Mouse (Mus musculus) CH12F3 (cell line): ENCODE measurements at regions not wholly inside any gene's neighbourhood (a gene's known extent, or its start where the extent isn't known, plus 50 kb on each side); places are given as distances from the start of the nearest gene placed in this dataset.

Experiments
- in situ Hi-C: fragments of 300-500 bp; cut with MboI; formaldehyde crosslinking; loops from 2 replicates; pipeline ENCODE4 v1.14.3; 2020; ENCODE audit warnings: low sequenced_read_pairs

DNA sequence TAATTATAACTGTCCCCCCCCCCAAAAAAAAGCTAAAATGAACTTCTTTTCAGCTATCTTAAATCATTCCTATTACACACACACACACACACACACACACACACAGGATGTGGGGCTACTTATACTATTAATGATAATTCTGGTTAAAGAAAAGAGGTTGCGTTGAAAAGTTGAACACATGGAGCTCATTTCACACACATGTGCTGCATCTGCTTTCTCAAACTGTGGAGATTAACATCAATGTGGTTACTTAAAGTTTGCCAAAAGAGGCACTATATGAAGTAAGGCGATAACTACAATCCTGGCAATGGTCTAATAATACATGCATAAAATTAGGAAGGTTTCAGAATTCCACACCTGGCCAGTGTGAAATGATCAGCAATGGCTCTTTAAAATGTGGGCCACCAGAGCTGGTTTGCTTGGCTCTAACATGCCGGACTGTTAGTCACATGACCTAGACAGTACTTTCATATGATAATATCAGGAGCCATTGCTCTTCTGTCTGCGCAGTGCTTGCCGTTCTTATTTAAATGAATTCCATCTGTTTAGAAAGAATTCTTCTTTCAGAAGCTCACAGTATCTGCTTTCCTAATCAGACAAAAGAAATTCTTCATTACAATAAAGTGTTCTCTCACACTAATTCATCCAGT, 598.4 kb upstream of the Fam92a start:
- in situ Hi-C loops, result no loop called here

DNA sequence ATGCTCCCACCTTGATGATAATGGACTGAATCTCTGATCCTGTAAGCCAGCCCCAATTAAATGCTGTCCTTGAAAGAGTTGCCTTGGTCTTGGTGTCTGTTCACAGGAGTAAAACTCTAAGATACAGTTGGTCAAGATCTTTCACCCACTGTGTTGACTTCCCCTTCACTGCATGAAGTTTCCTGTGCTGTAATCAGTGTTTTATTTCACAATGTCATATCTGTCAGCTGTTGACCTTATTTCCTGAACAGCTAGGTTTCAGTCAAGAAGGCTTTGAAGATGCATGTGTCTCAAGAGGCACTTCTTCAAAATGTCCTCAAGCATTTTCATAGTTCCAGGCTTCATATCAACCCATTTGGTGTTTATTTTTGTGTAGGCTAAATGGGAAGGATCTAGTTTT, 597.3 kb upstream of the Fam92a start:
- in situ Hi-C loops, result no loop called here

DNA sequence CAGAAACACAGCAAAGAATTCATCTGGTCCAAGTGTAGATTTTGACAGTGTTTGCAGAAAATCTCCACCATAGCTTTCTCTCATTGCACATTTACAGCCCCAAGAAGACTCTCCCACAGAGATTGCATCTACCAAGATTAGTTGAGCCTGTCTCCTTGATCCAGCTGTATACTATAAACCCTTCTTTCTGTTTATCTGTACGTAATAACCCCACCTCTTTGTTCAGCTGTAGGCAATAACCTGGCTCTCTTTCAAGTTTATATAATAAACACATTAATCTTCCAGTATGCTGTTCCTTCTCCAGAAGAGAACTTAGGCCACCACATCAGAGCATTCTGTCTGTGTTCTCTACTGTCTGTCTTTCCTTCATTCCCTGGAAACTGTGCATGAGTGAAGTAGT, 594.9 kb upstream of the Fam92a start:
- in situ Hi-C loops, result no loop called here

GRCm38 (mm10) chr4:12750817-12751216, 579.0 kb upstream of the Fam92a start:
- in situ Hi-C loops, result no loop called here

- in situ Hi-C loops, result no loop called here
Measured at GRCm38 (mm10) chr4:12749874-12750273, 578.1 kb upstream of the Fam92a start.

DNA sequence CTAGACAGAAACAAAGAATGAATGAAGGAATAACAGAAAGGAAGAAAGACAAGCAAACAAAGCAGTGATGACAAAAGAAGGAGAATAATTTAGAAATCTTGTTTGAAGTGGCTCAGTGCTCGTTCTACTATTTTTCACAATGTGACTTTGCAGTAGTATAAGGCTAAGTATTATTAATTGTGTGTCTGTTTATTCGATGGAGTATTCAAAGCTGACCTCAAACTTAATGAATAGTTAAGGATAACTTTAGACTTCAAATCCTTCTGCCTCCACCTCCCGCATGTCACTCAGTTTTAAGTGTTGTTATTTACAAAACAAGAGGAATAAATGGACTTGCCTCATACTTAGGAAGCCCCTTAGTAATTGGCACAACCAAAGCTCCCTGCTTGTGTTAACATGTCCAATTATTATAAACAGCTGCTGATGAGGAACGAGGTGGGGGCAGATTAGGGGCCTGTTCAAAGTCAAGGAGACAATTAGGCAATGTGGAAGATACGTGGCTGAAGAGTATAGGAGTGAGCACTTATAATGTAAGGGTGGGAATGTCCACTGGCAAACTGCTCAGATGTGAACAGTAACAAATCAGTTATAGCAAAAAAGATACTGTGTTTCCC, 572.0 kb upstream of the Fam92a start:
- in situ Hi-C loops, result no loop called here

- in situ Hi-C loops, result no loop called here
Measured at GRCm38 (mm10) chr4:12736411-12736810, 564.6 kb upstream of the Fam92a start.

DNA sequence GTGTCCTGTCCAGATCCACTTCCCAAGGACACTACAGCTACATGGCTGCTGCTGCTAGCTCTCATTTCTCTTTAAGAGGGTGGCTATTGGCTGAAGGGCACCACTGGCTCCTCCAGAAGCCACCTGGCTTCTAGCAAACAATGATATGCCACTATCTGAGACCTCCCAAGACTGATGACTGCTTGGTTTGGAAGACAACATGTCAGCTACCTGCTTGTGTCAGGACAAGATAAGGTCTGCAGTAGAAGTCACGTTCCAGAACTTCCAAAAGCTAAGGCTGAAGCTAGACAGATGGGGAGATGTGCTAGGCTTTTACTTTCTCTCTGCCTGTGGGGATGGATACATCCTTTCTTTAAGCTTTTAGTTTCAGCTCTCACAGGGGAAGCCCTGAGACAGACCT, 528.4 kb upstream of the Fam92a start:
- in situ Hi-C loops, result no loop called here

DNA sequence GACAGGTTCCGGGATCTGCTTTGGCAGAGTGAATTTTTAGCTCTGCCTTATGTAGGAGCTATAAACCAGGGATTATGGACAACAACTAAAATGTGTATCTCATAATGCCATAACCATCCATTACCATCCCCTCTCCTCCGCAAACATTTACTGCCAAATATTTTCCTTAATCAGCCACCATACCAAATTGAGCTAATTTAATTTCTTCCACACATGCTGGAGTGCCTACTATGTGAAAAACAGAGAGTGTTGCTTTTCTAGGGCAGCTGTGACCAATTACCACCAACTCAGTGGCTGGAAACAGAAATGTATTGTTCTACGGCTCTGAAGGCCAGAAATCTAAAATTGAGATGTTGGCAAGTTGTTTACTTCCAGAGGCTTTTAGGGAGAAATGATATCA, 506.0 kb upstream of the Fam92a start:
- in situ Hi-C loops, result no loop called here

DNA sequence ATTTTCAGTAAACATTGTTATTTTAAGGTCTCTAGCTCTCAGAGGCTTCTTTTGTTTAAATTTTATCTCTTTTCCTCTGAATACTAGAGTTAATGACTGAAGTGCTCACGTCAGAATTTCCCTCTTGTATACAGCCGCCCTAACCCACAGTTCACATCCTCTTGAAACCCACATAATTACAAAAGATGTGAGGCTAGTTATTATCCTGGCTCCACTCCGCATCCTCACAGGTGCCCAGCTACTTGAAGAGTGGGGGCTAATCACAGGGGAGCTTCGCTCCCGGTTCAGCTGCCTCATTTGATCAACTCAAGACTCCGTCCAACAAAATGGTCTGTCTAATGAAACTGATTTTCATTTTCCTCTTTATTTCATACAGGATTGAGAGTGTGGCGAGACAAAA, 499.6 kb upstream of the Fam92a start:
- in situ Hi-C loops, result no loop called here

DNA sequence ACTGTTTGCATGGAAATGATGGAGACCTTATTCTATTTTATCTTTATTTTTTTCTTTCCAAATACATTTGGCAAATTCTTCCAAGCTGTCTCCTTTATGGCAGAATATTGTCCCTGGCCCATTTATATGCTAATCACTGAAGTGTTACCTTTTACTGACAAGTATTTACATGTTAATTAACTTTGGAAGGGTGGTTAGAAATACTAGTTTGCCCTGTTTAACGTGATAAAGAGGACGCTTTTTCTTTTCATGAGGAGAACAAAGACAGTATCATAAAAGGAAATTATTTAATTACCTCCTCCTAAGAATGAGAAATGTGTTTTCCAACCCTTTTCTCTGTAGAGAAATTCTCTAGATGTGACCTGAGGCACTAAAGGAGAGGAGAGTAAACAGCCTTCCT, 491.4 kb upstream of the Fam92a start:
- in situ Hi-C loops, result no loop called here

DNA sequence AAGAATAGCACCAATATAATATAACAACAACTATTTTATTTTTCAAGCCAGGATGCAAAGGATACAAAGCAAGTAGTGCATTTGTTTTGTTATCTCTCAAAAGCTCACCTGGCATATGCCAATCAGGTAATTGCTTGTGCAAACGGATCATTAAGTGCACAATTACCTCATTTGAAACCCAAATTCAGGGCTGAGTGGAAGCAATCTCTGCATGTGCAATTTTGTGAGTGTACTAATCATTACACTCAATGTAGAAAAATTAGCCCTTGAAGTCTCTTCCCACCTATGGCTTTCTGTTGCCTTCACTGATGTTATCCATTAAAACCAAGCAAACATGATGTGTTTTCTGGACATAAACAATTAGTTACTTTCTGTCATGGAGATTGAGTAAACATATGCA, 490.9 kb upstream of the Fam92a start:
- in situ Hi-C loops, result no loop called here

DNA sequence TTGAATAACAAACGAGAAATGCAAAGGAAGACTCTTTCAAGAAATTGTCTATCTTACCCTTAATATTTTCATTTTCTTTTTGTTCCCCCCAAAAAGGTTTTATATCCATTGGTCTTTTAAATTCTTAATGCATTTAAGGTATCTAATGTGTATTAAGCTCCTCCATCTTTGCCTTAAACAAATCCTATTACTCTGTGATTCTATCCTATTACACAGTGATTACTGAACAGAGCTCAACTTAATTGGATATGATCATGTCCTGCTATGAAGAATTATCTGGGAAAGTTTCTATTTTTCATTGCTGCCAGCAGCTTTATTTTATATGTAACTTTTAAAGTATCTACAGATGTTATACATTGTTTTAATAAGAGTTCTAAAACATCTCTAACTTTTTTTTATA, 487.3 kb upstream of the Fam92a start:
- in situ Hi-C loops, result no loop called here

- in situ Hi-C loops, result no loop called here
Measured at GRCm38 (mm10) chr4:12658594-12658993, 486.8 kb upstream of the Fam92a start.

GRCm38 (mm10) chr4:12657820-12658219, 486.0 kb upstream of the Fam92a start:
- in situ Hi-C loops, result no loop called here

GRCm38 (mm10) chr4:12656924-12657603, 485.2 kb upstream of the Fam92a start:
- in situ Hi-C loops, result no loop called here

GRCm38 (mm10) chr4:12655457-12656228, 483.8 kb upstream of the Fam92a start:
- in situ Hi-C loops, result no loop called here

GRCm38 (mm10) chr4:12654568-12655456, 483.0 kb upstream of the Fam92a start:
- in situ Hi-C loops, result no loop called here

GRCm38 (mm10) chr4:12647732-12648131, 475.9 kb upstream of the Fam92a start:
- in situ Hi-C loops, result no loop called here

DNA sequence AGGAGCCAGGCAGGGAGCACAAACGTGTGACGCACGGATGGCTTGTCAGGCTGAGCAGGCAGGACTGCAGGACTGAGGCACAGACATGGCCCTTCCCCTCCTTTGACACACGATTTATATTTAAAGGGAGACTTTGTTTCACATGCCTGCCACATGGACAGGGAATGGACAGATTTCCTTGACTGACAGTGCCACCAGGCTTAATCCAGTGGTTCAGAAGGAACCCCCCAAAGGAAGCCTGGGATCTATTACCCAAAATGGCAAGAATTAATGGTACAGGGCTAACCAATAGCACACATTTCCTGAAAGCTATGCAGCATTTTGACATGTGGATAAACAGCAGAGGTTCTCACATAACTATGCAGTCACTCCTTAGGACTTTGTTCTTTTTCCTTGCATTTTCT, 470.7 kb upstream of the Fam92a start:
- in situ Hi-C loops, result no loop called here

- in situ Hi-C loops, result no loop called here
Measured at GRCm38 (mm10) chr4:12629375-12629821, 457.6 kb upstream of the Fam92a start.
